Mouse (Mus musculus): ENCODE results near the gene Prg2.

GRCm38 (mm10) chr2:84999486-85000181 lies 19.4 kb downstream of the Prg2 start:
- TF ChIP-seq CTCF (IDR thresholded peaks at IDR 0.05; ENCODE audit: low read depth, low read length) (no peak), POLR2AphosphoS5 (IDR thresholded peaks at IDR 0.05; ENCODE audit: insufficient replicate concordance, low read depth, low read length) (no peak), TAL1 (conservative IDR thresholded peaks at IDR 0.05; ENCODE audit: low read depth, low read length) (no peak), GATA1 (IDR thresholded peaks at IDR 0.05; ENCODE audit: borderline replicate concordance, low read length) (no peak), GATA2 (IDR thresholded peaks at IDR 0.05; ENCODE audit: borderline replicate concordance, low read depth, low read length) (no peak)

Measured in G1E (cell line).